Mouse (Mus musculus): ENCODE measurements around the gene Gpsm1. TPM values are rescaled to one million over a fixed set of nuclear protein-coding genes. Genes with fewer than 3 reads are reported as not detected.
A peak's percentile ranks its signal among the peaks of the same experiment; 100 is the strongest.

Gene Gpsm1
- polyA plus RNA-seq, 1 experiment = 39.8 TPM

DNA sequence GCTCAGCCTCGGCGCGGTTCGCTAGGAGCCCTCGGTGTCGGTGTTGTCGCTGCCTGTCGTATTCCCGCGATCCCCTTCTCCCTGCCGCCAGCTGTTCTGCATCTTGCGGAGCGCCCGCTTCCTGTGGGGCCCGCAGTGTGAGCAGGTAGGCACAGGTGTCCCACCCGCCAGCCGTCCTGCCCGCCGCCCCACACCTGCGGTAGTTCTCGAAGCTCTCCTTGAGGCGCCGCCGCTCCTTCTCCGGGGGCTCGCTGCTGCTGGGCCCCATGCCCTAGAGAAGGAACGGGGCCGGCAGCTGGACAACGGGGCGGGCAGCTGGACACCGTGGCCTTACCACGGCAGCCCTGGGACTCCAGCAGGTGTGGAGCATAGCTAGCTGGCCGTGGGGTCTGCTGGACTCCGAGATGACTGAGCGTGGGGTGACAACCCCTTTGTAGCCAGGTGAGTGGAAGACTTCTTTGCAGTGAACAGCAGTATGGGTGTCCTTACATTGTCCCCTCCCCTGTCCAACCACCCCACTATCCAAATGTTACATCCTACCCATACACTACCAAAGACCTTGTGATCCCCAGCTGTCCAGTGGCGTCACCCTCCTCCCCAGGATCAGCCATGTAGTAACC lies 37.1 kb downstream of the Gpsm1 start:
- no peak for TF ChIP-seq FLI1 (IDR thresholded peaks at IDR 0.05; ENCODE audit: low read length)
- TF ChIP-seq GATA1 (IDR thresholded peaks at IDR 0.05; ENCODE audit: borderline replicate concordance, low read length) = no peak
- peaks cover 70% of the 10 kb centered on the region for H3K36me3 ChIP-seq (replicated peaks; ENCODE audit: low read length)
- peak overlapping the region; percentile 98 for H3K4me3 ChIP-seq (replicated peaks)
- peaks cover 13% of the 10 kb centered on the region for H3K27me3 ChIP-seq (replicated peaks)
- no peaks in the 10 kb centered on the region for H3K9me3 ChIP-seq
- H3K4me1 ChIP-seq = peaks cover 83% of the 10 kb centered on the region

DNA sequence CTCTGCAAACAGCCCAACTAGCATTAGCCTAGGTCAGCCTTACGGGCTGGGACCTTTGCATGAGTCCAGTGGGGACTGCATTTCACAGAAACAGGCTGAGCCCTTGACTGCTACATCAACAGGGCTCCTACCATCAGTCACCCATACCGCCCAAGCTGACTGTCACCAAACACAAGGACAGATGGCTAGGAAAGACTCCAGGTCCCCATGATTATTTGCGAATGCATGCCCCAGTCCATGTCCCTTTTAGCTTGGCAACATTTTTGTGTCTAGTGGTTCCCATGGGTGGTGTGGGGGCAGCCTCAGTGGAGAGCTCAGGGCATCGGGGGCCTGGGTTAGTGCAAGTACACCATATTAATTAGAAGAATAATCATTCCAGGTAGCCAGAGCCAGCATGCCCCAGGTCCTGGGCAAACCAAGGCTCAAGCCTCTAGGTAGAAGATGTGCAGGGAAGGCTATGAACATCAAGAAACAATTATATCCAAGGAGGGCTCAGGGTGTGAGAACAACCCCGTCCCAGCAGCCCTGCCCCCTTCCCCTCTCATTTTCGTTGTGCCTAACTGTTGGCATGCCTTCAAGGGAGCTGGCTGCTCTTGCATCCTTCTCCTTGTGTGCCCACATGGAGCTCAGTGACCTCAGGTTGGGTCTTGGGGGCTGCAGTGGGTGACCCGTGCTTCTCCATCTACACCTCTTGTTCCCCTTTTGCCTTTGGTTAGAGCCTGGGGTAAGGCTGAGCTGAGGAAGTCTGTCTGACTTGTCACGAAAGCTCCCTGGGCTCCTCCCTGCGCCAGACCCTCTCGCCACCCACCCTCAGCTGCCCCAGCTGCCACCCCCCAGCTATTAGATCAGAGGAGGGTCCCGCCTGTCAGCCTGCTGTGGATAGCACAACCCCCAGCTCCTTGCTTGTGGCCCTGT lies 38.0 kb downstream of the Gpsm1 start:
- peaks cover 70% of the 10 kb centered on the region for H3K36me3 ChIP-seq (replicated peaks; ENCODE audit: low read length)
- H3K4me3 ChIP-seq (replicated peaks) = peak overlapping the region; percentile 98
- H3K9me3 ChIP-seq = no peaks in the 10 kb centered on the region

DNA sequence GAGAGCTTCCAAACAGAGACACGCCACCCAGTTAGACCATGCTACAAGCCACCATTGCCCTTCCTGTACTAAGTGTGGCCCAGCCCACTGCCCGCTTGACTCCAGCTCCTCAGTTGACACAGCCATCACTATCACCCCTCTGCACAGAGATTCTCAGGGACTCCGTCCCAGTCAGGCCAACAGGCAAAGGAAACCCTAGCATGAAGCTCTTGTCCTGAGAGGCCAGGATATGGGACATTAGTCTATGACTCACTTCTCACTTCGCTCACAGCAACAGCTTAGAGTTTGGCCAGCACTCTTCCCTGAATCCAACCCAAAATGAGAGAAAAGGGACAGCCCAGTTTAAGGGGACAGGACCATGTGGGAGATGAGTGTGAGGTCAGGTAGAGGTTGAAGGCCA lies 39.1 kb downstream of the Gpsm1 start:
- peaks cover 70% of the 10 kb centered on the region for H3K36me3 ChIP-seq (replicated peaks; ENCODE audit: low read length)
- H3K27me3 ChIP-seq (replicated peaks) = peaks cover 18% of the 10 kb centered on the region
- TF ChIP-seq FLI1 (IDR thresholded peaks at IDR 0.05; ENCODE audit: low read length) (no peak), GATA1 (IDR thresholded peaks at IDR 0.05; ENCODE audit: borderline replicate concordance, low read length) (no peak)
- peaks cover 78% of the 10 kb centered on the region for H3K4me1 ChIP-seq
- H3K4me3 ChIP-seq (replicated peaks) = no peak overlapping the region
- H3K9me3 ChIP-seq = no peaks in the 10 kb centered on the region

More for the DNA sequence above, 38.0 kb downstream of the Gpsm1 start:
- TF ChIP-seq GATA1 (IDR thresholded peaks at IDR 0.05; ENCODE audit: borderline replicate concordance, low read length) = no peak
- TF ChIP-seq FLI1 (IDR thresholded peaks at IDR 0.05; ENCODE audit: low read length) = no peak
- Histone ChIP-seq H3K4me1 (peaks cover 80% of the 10 kb centered on the region), H3K27me3 (replicated peaks) (peaks cover 18% of the 10 kb centered on the region)

DNA sequence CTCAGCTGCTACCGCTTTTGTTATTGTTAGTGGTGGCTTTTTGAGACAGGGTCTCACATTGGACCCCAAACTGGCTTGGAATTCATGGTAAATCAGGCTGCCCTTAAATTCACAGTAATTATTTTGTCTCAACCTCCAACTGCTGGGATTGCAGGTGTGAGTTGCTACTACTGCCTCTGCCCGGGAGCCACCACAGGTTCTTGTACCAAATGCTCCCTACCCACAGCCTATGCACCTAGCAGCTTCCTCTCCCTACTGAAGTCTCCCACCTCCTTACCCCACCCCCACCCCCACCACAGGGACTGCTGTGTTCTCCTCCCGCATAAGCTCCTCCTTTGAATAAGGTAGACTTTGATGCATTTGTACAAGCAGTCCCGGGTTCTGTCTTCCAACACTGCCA lies 40.9 kb downstream of the Gpsm1 start:
- H3K9me3 ChIP-seq = no peaks in the 10 kb centered on the region
- H3K4me1 ChIP-seq = peaks cover 78% of the 10 kb centered on the region
- peaks cover 18% of the 10 kb centered on the region for H3K27me3 ChIP-seq (replicated peaks)
- TF ChIP-seq GATA1 (IDR thresholded peaks at IDR 0.05; ENCODE audit: borderline replicate concordance, low read length) (no peak), FLI1 (IDR thresholded peaks at IDR 0.05; ENCODE audit: low read length) (no peak)
- peaks cover 58% of the 10 kb centered on the region for H3K36me3 ChIP-seq (replicated peaks; ENCODE audit: low read length)
- no peak overlapping the region for H3K4me3 ChIP-seq (replicated peaks)

DNA sequence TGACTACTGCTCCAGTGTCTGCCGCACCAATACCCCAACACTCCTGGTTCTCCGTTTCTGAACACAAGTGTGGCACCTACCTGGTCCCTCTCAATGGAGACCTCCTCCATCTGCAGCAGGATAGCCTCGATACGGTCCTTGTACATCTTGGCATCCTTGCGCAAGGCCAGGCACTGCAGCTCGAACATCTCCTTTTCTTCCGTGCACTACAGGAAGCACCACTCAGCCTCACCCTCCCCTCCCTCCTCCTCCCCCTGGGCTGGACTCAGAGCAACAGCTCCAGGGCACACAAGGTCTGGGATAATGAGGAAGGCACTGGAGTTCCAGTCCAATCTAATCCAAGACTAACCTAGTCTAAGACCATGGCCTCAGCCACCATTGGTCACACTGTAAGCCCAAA lies 41.4 kb downstream of the Gpsm1 start:
- H3K4me1 ChIP-seq = peaks cover 79% of the 10 kb centered on the region
- TF ChIP-seq GATA1 (IDR thresholded peaks at IDR 0.05; ENCODE audit: borderline replicate concordance, low read length) (no peak), FLI1 (IDR thresholded peaks at IDR 0.05; ENCODE audit: low read length) (no peak)
- no peaks in the 10 kb centered on the region for H3K9me3 ChIP-seq

DNA sequence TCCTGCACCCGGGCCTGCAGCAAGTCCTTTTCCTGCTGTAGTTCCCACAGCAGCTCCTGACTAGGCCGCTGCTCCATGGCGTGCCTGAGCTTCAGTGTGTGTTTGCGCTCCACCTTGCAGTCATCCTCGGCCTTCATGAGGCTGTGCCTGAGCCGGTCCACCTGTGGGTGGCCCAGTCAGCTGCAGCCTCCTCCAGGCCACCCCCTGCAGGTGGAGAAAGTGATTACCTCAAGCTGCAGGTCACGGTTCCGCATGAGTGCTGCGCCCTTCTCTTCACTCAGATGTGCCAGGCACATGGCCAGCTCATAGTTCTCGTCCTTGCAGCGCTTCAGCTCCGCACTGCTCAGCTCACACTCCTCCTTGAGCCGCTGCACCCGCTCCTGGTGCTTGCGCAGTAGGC lies 42.2 kb downstream of the Gpsm1 start:
- peaks cover 63% of the 10 kb centered on the region for H3K36me3 ChIP-seq (replicated peaks; ENCODE audit: low read length)
- H3K27me3 ChIP-seq (replicated peaks) = peaks cover 18% of the 10 kb centered on the region
- no peak for TF ChIP-seq FLI1 (IDR thresholded peaks at IDR 0.05; ENCODE audit: low read length)
- no peak for TF ChIP-seq GATA1 (IDR thresholded peaks at IDR 0.05; ENCODE audit: borderline replicate concordance, low read length)
- peaks cover 75% of the 10 kb centered on the region for H3K4me1 ChIP-seq
- H3K9me3 ChIP-seq = no peaks in the 10 kb centered on the region
- H3K4me3 ChIP-seq (replicated peaks) = no peak overlapping the region

More for the DNA sequence above, 41.4 kb downstream of the Gpsm1 start:
- Histone ChIP-seq H3K36me3 (replicated peaks; ENCODE audit: low read length) (peaks cover 58% of the 10 kb centered on the region), H3K27me3 (replicated peaks) (peaks cover 18% of the 10 kb centered on the region), H3K4me3 (replicated peaks) (peak overlapping the region; percentile 34)

DNA sequence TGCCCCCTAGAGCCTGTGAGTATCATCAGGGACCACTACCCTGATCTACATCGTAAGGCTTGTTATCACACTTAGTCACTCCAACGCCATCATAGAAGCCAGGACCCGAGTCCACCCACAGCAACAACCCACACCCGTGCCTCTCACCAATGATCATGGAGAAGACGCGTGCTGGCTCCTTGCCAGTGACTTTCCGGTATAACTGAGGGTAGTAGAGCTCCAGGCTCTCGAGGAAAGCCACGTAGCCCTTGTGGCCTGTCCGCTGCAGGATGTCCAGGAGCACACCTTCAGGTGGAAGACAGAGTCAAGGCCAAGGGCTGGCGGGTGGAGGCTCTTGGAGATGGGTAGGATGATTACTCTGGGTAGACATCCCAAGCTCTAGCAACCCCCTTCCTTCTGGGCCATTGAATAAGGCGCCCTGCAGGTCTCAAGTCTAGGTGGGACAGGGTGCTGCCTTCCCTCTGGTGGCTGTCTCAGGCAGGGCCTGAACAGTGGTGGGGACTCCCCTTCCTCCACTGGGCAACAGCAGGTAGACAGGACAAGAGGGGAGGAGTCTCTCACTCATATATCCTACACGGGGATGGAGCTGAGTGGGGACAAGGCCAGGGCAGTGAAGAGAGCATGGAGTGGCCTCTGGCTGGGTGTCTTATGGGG lies 43.5 kb downstream of the Gpsm1 start:
- TF ChIP-seq GATA1 (IDR thresholded peaks at IDR 0.05; ENCODE audit: borderline replicate concordance, low read length) (no peak), FLI1 (IDR thresholded peaks at IDR 0.05; ENCODE audit: low read length) (no peak)

DNA sequence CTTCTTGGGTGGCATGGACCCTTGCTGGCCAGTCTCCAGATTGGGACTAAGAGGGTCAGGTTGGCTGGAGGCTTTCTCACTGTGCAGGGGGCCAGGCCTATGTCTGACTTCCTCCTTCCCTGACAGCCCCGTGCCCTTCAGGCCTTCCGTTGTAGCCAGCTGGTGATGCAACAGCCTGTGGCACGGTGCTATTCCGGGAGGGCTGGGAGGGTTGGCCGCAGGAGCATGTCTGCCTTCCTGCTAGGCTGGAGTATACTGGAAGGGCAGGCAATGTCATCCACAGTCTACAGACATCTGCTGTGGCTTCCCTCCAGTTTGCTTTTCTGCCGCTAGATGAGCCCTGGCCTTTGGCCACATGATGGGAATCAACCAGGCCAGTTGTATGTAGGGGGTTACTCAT lies 44.7 kb downstream of the Gpsm1 start:
- H3K4me1 ChIP-seq = peaks cover 74% of the 10 kb centered on the region
- H3K4me3 ChIP-seq (replicated peaks) = peak overlapping the region; percentile 89
- peaks cover 71% of the 10 kb centered on the region for H3K36me3 ChIP-seq (replicated peaks; ENCODE audit: low read length)
- no peaks in the 10 kb centered on the region for H3K9me3 ChIP-seq
- TF ChIP-seq FLI1 (IDR thresholded peaks at IDR 0.05; ENCODE audit: low read length) (no peak), GATA1 (IDR thresholded peaks at IDR 0.05; ENCODE audit: borderline replicate concordance, low read length) (no peak)
- H3K27me3 ChIP-seq (replicated peaks) = peaks cover 5% of the 10 kb centered on the region

More for the DNA sequence above, 43.5 kb downstream of the Gpsm1 start:
- Histone ChIP-seq H3K27me3 (replicated peaks) (peaks cover 10% of the 10 kb centered on the region), H3K4me1 (peaks cover 71% of the 10 kb centered on the region), H3K4me3 (replicated peaks) (no peak overlapping the region), H3K36me3 (replicated peaks; ENCODE audit: low read length) (peaks cover 71% of the 10 kb centered on the region), H3K9me3 (no peaks in the 10 kb centered on the region)

DNA sequence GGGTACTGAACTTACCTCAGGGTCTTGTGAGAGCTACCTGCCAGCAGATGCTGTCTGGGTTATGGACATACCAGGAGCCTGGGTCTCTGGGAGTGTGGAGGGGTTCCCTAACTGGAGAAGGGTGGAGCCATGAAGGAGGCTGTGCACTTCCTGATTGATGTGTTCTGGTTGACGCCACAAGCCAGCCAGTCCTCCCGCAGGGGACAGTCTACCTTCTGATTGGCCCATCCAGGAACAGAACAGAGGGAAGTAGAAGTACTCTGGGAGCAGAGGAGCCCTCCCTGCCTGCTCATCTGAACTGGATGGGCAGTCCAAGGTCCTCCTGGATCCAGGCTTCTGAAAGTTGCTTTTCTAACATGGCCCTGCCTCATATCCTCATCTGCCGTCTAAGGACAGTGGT lies 45.5 kb downstream of the Gpsm1 start, which contains the start of gene Card9:
Card9 (minus strand) TSS at position 147 of the 400 bp plus-strand sequence.
- Histone ChIP-seq H3K9me3 (no peaks in the 10 kb centered on the region), H3K4me3 (replicated peaks) (peak within 1 kb of the TSS; percentile 89), H3K4me1 (peaks cover 72% of the 10 kb centered on the region), H3K27me3 (replicated peaks) (peaks cover 5% of the 10 kb centered on the region), H3K36me3 (replicated peaks; ENCODE audit: low read length) (peaks cover 72% of the 10 kb centered on the region)
- TF ChIP-seq FLI1 (IDR thresholded peaks at IDR 0.05; ENCODE audit: low read length) (no peak), GATA1 (IDR thresholded peaks at IDR 0.05; ENCODE audit: borderline replicate concordance, low read length) (no peak)
